Mouse (Mus musculus): ENCODE measurements around the gene Kif13a.

Kif13a gene

DNA sequence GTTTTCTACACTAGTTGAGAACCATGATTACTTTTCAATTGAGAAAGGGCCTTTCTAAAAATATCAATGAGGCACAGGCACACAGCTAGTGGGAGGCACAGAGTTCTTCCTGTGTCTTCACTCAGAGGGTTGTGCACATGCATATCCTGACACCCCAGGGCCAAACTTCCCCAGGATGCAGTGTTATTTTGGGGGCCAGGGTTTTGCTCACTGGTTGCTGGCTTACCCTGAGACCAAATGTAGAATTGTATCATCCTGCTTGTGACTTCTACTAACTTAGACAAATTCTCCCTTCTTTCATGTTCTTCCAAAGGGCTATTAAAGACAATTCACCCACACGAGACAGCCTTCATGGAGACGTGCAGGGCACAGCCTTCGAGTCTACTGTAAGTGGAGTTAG is 45.7 kb downstream of the Kif13a start:
- DNase-seq (ENCODE audit: low read depth) = no peak

DNA sequence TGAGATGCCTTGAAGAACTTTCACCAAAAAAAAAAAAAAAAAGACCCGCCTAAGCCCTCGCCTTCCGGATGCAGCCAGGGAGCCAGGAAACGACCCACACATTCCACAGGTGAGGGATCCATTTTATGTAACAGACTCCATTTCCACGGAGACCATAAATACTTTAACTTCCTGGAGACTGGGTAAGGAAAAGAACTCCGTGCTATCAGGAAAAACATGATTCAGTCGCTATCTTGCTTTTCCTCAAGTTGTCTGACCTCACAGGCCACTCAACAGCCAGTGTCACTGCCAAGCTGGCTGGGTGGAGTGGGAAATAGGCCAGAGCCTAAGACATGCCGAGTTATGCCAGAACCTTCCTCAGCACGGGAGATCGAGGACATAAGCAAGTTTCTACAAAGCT is 46.3 kb downstream of the Kif13a start:
- peak; percentile 9 for DNase-seq (ENCODE audit: low read depth)

DNA sequence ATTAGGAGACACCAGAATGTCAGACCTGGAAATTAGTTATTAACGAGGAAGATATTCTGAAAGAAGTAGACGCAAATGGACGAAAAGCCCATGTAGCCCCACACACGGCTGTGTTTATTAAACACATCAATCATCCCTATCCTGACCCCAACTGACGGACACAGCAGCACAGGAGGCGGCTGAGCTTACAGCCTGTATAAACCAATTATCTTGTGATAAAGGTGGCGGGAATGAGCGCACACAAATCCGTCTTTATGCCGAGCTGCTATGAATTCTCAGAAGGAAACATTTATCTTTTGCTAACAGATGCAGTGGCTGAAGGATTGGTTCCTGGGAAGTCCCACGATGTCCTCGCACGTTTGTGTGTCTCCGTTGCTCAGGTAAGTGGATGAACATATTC is 48.9 kb downstream of the Kif13a start:
- no peak for DNase-seq (ENCODE audit: low read depth)

DNA sequence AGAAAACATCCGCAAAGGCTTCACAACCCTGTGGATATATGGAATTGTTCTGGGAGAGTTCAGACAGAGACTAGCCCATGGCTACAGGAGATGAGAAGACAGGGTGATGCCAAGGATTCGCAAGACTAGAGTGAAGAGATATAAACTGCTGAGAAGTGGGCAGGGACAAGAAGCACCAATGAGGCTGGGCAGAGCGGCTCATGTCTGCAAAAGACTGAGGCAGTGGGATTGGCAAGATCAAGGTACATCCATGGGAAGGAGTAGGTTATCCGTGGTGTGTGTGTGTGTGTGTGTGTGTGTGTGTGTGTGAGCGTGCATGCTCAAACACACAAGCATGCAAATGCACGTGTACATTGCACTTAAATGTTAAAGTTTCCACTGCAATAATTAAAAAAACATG is 49.4 kb downstream of the Kif13a start:
- DNase-seq (ENCODE audit: low read depth) = no peak

DNA sequence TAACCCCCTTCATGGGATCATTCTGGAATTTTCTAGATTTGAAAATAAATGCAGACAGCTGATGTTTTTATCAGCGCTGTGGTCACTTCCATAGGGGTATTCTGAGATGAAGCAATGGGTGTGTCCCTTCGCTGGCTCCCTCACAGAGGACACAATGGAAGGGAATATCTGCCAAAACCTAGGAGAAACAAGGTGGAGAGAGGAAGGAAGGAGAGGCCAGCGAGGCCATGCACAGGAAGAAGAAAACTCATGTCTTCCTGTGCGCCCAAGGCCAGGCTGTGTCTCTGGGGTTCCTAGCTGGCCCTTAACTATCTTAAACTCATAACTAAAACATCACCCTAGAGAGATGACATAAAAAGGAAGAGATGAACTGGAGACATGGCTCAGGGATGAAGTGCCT is 52.6 kb downstream of the Kif13a start:
- no peak for DNase-seq (ENCODE audit: low read depth)

DNA sequence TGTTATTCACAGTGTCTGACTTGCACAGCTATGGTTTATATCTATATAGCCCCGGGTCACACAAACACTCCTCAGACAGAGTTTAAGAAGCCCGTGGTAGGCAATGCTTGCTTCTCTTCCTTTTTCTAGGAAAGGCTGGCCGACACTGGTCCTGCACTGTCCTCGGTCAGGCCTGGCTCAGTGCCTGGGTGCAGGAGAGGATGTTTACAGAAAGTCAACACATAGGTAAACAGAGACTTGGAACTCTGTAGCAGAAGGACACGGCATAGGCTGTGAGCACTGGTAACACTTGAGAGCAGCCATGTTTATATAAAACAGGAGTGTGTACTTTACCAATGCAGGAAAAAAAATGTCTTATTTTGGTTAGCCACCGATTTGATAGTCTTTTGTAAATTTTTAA is 54.3 kb downstream of the Kif13a start:
- DNase-seq (ENCODE audit: low read depth) = no peak

DNA sequence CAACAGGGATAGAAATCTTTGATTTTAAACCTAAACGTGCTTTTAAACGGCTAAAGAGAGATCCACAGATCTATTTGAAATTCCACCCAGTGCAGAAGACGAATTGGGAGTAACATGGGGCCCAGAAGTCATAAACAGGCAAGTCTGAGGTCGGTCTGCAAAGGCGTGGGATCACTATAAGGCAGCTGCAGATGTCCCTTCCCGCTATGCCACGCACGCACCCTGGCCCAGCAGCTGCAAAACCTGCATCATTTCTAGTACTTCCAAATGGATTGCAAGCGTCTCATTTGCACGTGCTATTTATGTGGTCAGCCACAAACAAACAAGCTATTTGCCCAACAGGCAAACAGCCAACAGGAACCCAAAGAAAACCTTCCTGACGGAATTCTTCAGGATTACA is 56.9 kb downstream of the Kif13a start:
- DNase-seq (ENCODE audit: low read depth) = no peak

DNA sequence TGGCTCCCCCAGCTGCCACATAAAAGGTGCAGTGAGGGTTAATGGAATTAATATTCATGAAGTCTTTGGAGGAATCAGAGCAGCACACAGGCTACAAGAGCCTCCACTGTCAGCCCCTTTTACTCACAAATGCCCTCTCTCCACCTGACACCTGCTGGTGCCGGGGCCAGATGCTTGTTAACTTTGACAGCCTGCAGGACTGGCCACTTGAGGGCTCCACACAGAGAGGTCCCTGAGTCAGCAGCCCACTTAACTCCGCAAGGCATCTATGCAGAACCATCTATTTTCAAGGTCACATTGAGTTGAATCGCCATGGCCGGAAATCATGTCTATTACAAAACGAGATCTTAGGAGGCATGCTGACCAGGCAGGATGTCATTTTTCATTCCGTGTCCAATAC is 57.5 kb downstream of the Kif13a start:
- DNase-seq (ENCODE audit: low read depth) = no peak

DNA sequence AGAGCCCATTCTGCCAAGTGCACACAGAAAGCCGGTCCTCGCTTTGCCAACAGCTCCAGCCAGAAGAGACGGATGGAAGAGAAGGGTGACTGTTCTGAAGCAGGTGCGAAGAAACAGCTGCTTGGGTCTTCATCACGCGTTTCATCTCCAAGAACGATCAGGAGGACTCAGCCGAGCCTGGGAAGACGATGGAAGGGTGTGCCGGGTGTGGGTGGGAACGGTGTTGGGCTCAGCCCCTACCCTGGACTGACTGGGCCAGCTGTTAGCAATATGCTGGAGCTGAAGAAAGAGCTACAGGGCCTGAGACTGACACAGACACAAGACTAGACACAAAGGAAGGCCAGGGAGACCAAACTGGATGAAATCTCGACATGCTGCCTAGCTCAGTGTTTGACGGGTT is 60.2 kb downstream of the Kif13a start:
- no peak for DNase-seq (ENCODE audit: low read depth)

DNA sequence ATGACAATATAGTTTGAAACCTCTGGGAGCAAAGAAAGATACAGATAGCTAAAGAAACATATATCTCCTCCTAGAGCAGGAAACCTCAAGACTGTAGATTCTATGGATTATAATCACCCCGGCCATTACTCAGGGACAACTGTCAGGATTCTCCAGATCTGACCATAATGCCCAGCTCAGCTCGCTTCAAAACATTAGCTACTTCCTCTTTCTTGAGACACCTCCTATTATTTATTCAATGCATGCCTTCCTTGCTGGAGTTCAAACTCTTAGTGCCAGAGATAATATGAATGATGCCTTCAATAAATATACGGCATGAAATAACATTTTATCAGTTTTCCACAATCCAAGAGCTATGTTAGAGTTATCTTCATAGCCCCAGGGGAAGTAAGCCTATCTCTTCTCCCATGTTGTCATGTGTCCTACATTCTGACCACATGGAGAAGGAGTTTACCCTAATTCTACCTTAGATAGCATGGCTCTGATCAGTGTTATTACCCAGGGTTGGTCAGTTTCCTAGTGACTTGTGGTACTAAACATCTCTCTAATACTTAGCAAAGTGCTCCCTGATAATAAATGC is 66.4 kb downstream of the Kif13a start:
- DNase-seq (ENCODE audit: low read depth) = no peak

DNA sequence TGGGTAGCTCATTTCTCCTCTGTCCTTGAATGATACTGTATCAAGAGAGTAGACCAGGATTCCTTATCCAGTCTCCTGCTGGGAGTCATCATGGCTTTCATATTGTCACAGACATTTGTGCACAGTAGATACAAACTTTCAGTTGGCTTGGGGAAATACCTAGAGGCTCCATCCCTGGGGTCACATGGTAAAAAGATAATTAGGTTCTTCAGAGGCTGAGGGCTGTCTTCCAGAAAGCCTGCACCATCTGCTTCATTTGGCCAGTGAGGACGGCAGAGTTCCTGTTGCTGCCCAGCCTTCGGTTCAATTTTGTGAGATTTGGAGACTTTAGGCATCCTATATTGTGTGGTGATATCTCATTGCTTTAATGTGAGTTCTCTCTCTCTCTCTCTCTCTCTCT is 69.8 kb downstream of the Kif13a start:
- no peak for DNase-seq (ENCODE audit: low read depth)

DNA sequence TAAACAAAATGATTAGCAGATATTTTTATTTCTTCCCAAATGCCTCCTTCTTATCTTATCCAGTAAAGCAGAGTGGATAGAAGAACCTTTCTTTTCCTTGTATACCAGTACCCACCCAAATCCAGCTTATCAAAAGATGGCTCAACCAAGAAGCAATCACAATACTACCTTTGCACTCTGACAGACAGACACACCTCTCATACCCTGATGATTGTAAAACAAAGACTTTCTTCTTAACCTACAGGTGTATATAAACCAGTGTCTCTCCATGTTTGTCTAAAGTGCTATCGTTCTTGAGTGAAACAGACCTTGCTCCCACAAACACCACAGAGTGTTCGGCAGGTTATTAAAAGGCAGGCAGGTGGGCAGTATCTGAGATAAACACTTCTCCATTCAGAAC is 70.5 kb downstream of the Kif13a start:
- DNase-seq (ENCODE audit: low read depth) = no peak

DNA sequence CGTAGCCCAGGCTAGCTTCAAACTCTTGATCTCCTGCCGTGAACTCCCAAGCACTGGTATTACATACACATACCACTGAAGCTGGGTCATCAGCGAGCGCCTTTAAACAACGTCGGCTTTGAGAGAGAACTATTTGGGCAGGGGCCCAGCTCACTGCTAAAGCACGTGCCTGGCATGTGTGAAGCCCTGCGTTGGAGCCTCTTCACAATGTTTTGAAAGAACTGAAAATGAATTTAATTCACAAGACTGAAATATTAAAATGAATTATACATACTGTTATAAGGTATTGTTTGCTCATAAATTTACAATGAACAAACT is 70.9 kb downstream of the Kif13a start:
- DNase-seq (ENCODE audit: low read depth) = no peak

DNA sequence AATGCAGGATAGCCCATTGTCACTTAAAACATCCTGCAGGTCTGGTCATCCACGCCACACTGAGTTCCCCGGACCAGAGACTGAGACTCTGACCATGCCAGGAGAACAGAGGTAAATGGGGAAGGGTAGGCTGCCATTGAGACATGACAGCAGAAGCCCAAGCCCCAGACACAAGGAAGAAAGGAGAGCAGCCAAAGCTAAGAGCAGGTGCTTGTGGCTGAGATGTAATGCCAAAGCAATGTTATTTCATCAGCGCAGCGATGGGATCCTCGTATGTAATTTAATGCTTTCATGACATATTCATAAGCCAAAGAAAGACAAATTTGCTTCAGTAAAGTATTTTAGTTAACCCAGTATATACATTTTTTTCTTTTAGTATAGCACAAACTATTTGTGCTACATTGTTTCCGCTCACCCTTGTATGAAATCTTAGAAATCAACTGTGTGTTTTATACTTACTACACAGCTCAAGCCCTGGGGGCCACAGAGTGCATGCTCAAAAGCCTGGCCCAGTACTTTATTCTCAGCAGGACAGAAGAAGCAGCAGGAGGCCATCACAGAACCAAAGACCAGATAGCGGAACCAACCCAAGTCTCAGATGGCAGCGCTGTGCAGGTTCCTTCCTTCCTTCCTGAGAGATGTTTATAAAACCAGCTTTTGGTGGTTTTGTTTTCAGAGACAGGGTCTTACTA is 71.4 kb downstream of the Kif13a start:
- no peak for DNase-seq (ENCODE audit: low read depth)

DNA sequence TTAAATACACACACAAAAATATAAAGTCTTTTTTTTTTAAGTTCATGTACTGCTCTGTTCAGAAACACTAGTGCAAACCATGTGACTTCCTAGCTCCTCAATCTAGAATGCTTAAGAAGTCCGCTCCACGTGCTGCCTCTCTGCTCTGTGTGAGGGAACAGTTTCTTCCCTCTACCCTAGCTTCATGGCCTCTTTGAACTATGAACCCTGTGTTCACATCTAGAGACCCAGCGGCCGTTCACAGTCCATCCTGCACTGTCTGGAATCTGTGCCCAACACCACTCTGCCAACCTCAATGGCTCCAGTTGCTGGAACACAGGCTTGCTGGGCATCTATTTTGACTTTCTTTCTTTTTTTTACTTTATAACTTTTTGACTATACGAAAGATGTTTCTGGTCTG is 75.2 kb downstream of the Kif13a start:
- DNase-seq (ENCODE audit: low read depth) = no peak

DNA sequence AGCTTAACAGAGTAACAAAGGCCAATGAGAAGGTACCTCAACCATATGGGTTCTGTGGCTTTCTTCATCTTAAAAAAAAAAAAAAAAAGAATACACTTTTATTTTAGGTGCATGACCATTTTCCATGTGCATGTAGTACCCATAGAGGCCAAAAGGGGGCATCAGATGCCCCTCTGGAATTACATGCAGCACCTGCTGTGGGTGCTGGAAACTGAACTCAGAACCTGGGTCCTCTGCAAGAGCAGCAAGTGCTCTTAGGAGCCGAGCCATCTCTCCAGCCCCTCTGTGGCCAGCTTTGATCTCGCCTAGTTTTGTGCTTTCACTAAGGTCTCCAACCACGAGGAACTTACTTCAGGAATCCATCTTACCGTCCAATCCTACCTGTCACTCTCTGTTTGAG is 77.2 kb downstream of the Kif13a start:
- no peak for DNase-seq (ENCODE audit: low read depth)

DNA sequence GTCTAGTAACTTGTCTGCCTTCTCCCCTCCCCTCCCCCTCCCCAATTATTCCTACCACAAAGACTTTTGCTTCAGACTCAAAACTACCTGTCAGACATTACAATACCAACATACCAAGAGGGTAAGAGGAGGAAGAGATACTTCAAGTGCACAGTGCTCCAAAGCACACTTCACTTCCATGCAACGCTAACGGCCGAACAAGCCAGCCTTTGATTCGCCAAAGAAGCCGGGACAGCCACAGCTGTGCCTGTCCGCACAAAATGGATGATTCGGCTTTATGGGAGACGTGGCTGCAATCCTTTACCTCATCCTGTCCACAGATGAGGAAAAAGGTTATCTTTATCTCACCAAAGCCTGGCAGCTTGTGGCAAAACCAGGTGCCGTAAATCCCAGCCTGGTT is 84.2 kb downstream of the Kif13a start:
- DNase-seq (ENCODE audit: low read depth) = no peak

DNA sequence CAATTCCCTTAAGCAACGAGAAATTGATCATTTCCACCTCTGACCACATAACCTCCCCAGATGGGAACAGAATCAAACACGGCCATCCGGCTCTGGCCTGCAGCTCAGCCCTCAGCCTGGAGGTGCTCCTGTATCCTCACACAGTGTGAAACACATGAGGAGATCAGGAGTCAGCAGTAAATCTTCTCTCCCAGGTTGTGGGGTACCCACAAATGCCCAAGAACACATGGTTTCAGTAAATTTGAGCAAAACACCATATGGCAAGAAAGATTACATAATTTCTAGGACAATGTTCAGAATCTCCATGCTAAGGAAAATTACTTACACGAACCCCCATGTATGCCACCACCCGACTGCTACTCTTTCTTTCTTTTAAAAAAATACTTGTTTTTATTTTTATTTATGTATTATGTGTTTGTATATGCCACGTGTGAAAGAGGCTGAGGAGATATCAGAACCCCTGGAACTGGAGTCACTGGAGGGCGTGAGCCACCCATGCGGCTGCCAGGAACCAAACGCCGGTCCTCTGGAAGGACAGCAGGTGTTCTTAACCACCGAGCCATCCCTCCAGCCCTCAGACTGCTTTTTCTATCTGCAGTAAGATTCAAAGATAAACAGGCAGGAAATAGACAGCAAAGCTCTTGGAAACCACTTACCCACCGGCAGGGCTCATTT is 85.0 kb downstream of the Kif13a start:
- no peak for DNase-seq (ENCODE audit: low read depth)

DNA sequence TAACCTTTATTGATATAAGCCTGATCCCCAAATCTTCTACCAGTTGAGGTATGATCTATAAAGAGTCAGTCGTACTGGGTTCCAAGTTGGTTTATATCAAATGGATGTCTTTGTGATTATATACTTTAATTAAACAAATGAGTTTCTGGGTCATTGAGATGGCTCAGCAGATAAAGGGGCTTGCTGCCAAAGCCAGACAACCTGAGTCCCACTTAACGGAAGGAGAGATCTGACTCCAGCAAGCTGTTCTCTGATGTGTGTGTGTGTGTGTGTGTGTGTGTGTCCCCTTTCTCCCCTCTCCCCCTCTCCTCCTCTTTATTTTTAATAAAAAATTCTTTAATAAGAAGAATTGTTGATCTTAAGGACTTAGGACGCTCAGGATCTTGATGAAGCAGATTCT is 86.0 kb downstream of the Kif13a start:
- no peak for DNase-seq (ENCODE audit: low read depth)

DNA sequence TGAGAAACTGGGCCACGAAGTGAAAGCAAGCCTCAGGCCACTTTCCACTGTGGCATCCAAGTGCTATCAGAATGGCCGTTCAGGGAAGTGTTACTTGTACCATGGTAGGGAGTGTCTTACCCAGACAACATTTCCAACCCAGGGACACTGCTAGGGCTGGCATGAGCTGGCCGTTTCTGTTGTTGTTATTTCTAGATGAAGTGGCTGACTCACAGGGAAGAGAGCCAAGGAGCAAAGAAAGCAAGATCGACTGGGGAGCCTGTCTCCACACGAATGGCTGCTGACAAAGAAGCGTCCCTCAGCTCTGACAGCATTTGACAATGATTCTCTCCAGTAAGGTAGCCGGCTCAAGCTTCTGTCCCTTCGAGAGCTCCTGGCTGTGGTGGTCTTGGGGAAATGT is 87.5 kb downstream of the Kif13a start:
- DNase-seq (ENCODE audit: low read depth) = peak; percentile 83

DNA sequence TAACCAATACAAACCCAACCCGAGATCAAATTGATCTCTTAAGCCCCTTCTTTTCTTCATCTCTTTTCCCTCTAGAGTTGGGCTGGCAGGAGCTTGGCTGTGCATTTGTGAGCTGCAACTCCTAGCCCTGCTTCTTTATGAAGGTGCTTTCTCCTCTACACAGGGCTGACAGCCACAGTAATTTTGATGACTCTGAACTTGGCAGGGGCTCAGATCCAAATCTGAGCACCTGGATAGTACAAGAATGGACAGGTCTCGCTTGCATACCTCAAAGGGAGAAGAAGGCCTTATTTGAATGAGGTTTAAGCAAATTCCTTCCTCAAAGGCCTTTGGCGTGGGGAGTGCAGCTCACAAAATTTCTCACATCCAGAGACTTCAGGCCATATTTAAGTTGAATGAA is 88.0 kb downstream of the Kif13a start:
- DNase-seq (ENCODE audit: low read depth) = no peak

DNA sequence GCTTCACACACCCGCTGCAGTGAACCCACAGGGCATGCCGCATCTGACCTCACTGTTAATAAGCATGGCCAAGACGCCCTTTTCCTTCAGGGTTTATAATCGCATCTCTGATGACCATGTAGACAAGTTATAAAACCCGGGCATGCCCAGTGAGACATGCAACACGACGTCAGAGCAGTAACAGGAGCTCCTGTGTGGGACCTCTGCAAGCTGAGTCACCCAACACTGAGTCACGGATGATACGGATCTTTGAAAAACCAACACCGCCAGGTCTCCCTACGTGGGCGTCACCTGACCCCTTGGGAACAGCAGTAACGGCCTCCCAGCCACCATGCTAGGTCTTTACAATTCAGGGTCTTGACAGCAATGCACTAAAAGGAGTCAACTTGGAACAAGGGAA is 89.0 kb downstream of the Kif13a start:
- DNase-seq (ENCODE audit: low read depth) = peak; percentile 6

DNA sequence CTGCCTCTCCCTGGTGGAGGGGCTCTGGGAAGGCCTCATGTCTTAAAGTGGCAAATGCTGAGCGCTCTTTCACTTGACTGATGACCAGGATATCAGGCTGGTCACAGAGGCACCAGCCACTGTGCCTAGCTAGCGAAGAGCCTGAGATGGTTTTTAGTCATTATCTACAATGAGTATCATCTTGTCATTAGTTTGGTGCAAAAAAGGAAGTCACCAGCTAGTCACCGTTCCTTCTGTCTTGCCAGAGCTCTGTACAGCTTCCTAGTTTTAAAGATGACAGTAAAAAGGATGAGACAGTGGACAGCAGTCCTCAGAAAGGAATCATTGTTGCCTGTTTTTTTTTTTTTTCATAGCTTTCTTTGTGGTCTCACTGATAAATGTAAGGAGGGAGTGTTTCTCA is 90.4 kb downstream of the Kif13a start:
- no peak for DNase-seq (ENCODE audit: low read depth)

DNA sequence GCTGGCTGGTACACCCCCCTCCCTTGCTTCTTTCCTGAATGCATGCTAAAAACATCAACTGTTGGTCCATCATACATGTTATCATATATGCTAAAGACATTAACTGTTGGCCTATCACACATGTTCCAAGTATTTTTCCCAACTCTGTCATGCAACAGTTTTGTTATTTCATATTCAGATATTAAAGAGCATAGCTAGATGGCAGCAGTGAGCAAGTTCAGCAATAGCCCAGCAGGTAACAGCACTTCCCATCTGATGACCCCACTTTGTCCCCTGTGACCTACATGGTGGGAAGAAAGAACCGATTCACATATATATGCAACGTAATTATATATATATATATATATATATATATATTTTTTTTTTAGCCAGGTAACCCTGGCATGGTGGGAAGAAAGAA is 91.1 kb downstream of the Kif13a start:
- peak; percentile 62 for DNase-seq (ENCODE audit: low read depth)

Measured in NIH3T3 (cell line).